Mouse (Mus musculus): Measurements from ENCODE around the gene Ddx20.

The Ddx20 gene

DNA sequence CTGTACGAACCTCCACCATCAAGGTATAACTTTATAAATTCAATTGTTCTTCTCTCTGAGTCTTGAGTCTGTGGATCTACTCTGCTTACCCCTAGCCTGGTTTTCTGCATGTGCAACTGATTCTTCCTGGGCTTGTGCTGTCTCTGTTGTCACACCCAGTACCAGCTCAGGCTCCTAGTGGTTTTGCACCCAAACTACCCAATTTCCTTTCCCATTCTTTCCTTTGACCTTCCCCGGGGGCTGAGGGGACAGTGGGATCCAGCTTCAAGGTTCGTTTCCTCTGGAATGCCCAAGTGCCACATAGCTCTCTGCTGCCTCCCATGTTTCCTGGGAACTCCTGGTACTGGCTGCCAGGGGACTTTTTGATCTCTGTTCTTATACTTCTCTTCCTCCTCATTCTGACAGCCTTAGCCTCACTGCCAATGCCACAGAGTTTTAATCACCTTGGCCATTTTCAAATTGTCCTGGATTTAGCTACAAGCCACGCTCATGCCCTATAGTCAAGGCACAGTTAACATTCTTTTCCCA is 20.3 kb downstream of the Ddx20 start:
- DNase-seq (ENCODE audit: low read depth, low spot score), result no peak

DNA sequence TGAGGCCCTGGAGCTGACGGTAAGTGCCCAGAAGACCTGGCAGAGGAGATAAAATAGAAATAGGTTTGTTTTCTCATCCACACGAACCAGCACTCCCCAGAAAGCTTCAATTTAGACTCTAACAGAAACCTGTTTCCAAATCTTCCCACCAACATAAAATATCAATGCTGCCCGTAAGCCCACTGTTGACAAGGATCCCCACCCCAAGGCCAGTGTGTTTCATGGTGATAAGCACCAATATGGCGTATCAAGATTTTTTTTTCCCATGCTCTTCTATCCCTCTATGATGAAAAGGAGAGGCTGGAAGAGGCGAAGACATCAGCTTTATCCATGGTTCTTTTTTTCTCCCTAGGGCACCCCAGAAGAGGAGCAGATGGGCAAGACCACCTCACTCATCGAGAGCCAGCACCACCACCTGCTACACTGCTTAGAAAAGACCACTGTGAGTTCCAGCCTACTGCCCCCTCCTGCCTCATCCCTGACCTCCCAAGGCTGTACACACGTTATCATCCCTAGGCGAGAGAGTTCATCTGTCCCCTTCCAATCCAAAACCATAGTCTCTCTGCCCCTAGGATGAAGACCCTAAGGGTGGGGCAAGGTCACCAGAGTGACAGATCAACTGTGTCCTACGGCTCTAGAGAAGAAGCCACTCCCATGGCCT is 22.1 kb downstream of the Ddx20 start:
- DNase-seq (ENCODE audit: low read depth, low spot score), result no peak

GRCm38 (mm10) chr3:105663043-105663442 is 24.3 kb downstream of the Ddx20 start:
- DNase-seq (ENCODE audit: low read depth, low spot score), result no peak

DNA sequence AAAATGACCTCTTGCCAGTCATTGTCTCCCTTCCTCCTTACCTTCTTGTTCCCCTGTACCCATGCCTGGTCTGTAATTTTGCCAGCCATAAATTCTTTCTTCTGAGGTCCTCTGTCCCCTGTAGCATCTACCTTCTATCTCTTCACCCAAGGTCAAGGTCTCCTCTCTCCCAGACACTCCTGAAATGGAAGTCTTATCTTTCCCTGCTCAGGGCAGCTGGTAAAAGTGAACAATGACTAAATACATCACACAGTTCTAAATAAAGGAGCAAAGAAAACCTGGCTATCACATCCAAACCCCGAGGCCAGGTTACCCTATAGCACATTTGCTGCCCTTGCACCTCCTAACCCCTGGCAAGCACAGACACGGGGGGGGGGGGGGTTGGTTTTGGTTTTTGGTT is 26.8 kb downstream of the Ddx20 start:
- no peak for DNase-seq (ENCODE audit: low read depth, low spot score)

DNA sequence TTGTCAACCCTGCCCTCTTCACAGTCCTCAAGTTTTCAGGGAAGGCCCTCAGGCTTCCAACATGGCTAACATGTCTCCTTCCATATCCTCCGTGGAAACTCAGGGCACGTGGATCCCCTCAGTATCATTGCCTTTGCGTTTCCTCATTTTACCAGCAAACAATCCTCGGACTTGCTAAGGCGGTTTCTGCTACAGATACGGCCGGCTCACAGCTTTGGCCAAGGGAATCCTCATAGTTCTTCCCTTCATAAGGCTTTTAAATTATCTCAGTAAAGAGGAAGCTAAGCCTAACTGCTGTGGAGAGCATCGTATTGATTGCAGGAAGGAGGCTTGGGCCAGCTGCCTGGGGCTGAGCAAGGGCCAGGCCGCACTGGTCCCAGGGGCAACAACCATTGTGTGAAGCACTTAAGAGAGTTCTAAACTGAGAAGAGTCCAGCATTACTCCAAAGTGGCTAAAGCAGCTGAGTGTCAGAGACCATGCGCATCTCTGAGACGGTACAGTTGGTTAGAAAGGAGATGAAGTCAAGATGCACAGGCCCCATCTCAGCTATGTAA is 32.3 kb downstream of the Ddx20 start:
- no peak for DNase-seq (ENCODE audit: low read depth, low spot score)

DNA sequence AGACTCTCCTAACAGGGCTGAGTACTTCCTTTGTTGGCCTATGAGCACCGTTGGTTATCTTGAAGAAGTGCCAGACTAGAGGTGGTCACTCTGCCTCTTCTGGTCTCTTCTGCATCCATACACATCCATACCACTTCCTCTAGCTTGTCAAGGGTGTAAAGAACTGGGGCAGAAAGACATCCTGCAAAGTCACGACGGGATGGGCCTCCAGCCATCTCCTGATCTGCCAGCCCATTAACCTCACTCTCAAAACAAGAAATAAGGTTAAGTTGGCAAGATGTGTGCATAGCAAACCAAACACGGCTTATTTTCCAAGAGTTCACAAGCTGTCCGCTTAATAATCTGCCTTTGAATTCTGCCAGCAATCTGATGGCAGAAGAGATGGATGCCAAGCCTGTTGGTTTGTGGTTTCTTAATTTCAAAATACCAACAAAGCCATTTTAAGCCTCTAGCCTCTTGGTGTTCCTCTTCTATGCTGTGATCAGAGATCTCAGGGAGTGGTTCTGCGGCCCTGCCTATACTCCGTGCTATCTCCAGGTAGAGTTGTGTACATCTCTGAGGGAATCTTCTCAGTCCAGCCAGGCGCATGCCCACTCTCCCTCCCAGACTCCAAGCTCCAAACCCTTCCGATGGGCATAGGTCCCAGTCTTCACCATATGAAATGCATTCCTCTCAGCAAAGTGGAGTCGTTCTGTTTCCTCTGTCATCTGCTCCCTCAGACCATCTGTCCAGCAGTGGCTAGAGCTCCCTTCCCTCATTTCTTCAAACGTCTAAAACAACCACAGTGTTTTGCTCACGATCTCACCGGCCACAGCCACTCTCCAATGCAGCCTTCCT is 33.6 kb downstream of the Ddx20 start:
- no peak for DNase-seq (ENCODE audit: low read depth, low spot score)

GRCm38 (mm10) chr3:105648889-105649567 is 38.3 kb downstream of the Ddx20 start:
- DNase-seq (ENCODE audit: low read depth, low spot score), result no peak

GRCm38 (mm10) chr3:105643566-105643965 is 43.8 kb downstream of the Ddx20 start:
- DNase-seq (ENCODE audit: low read depth, low spot score), result no peak

- no peak for DNase-seq (ENCODE audit: low read depth, low spot score)
Observed at GRCm38 (mm10) chr3:105642186-105642585, 45.2 kb downstream of the Ddx20 start.

DNA sequence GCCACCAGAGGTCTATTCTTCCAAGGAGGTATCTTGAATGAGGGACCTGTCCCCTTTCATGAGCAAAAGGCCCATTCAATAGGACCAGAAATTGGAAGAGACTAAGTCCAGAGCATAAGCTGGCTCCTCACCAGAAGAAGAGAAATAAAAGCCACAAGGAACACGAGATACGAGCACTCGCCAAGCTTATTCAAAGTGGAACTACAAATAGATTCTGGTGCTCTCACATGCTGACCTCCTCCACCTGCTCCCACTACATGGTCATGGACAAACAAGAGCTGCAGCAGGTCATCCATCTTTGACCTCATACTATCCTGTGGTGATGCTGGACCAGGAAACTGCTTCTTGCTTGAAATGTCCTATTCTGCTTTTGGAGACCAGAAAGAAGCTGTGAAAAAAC is 54.4 kb downstream of the Ddx20 start:
- DNase-seq (ENCODE audit: low read depth, low spot score), result no peak

- DNase-seq (ENCODE audit: low read depth, low spot score), result no peak
Observed at GRCm38 (mm10) chr3:105632296-105632695, 55.1 kb downstream of the Ddx20 start.
